Mouse (Mus musculus): Measurements from ENCODE around the gene Kdm3a.
A peak's percentile ranks its signal among the peaks of the same experiment; 100 is the strongest.

Kdm3a gene

DNA sequence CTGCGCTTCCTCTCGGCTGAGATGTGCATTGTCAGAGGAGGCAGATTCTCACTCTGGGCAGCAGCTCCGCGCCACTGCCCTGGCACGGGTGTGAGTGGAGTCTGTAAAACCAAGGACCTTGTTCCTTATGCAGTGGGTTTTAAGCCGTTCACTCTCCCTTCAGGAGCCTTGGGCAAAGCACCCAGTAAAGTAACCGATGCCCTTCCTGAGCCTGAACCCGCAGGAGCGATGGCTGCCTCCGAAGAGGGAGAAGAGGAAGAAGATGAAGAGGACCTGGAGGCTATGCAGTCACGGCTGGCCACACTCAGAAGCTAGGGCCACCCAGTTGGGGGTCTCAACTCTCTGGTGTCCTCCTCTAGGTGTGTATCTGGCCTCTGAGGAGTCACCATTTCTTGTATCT is 53.3 kb downstream of the Kdm3a start:
- DNase-seq (ENCODE audit: low spot score), result no peak

DNA sequence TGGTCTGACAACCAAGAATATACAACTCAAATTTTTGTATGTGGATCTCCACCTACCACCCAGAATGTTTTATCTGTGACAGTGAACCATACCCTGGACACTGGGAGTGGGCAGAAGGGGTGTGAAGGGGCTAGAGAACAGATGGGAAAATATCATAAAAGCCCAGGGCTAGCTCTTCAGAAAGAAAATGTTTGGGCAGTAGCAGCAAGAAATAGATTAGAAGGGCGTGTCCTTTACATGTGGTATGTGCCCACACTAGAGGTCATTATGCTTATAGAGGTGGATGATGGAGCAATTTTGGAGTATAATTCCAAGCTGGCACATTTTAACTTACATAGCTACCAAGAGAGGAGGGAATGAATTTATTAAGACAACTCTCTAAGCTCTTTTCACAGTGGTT is 57.4 kb downstream of the Kdm3a start:
- DNase-seq (ENCODE audit: low spot score), result no peak

DNA sequence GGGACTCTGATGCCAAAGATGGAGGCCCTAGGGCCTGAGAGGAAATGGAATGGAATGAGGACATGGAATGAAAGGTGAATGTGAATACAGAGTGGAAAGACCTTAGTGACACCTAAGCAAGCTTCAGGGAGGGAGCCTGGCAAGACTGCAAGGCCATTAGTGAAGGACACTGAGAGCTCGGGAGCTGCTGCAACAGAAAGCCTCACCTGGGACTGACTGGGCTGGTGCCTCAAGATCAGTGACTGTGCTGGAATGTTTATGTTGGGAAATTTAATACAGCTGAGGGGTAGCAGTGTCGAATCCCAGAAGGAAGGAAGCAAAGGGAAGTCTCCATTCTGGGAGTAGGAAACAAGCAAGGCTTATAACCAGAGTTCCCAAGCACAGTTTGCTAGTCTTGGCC is 63.8 kb downstream of the Kdm3a start:
- no peak for DNase-seq (ENCODE audit: low spot score)

DNA sequence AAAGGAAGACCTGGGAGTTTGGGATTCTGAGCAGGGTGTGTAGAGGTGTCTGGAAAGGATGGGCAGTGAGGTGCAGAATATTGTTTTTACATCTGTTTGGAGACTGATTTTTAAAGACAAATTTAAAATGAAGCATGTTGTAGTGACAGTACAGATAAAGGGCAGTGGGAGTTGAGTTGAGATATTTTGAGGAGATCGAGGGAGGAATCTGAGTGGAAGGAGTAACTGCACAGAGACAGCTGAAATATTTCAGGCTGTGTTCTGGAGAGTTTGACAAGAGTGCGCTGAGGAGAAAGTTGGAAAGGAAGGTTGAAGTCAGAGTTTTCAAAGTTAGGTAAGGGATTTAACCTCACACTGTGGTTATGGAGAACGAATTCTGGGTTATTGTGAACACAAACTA is 64.2 kb downstream of the Kdm3a start:
- no peak for DNase-seq (ENCODE audit: low spot score)

DNA sequence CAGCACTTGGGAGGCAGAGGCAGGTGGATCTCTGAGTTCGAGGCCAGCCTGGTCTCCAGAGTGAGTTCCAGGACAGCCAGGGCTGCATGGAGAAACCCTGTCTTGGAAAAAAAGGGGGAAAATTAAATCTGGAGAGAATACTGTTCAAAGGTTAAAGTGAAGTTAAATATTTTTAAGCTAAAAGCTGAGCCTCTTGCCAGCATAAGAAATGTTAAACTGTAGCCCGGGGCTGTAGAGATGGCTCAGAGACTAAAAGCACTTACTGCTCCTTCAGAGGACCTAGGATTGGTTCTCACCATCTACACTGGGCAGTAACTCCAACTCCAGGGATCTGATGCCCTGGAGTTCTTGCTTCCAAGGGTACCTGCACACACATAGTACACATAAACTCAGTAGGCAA is 76.0 kb downstream of the Kdm3a start:
- DNase-seq (ENCODE audit: low spot score), result no peak

DNA sequence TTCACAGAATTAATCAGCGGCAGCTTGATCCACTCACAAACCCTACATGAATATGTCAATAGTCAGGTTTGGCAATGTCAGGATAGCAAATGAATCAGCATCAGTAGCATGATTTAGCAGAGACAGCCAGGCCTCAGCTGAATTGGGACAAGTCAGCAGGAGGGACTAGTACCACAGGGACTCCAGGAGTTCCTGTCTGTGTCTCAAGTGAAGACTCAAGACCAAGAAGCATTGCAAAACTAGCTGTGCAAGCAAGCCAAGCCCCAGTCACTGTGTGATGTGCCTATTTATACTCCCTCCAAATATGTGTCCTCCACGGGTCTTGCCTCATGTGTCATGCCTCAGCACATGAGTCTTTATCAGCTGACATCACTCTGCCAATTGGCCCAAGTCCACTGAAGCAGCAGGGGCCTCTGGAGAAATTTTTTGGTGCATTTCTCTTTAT is 77.3 kb downstream of the Kdm3a start:
- no peak for DNase-seq (ENCODE audit: low spot score)

DNA sequence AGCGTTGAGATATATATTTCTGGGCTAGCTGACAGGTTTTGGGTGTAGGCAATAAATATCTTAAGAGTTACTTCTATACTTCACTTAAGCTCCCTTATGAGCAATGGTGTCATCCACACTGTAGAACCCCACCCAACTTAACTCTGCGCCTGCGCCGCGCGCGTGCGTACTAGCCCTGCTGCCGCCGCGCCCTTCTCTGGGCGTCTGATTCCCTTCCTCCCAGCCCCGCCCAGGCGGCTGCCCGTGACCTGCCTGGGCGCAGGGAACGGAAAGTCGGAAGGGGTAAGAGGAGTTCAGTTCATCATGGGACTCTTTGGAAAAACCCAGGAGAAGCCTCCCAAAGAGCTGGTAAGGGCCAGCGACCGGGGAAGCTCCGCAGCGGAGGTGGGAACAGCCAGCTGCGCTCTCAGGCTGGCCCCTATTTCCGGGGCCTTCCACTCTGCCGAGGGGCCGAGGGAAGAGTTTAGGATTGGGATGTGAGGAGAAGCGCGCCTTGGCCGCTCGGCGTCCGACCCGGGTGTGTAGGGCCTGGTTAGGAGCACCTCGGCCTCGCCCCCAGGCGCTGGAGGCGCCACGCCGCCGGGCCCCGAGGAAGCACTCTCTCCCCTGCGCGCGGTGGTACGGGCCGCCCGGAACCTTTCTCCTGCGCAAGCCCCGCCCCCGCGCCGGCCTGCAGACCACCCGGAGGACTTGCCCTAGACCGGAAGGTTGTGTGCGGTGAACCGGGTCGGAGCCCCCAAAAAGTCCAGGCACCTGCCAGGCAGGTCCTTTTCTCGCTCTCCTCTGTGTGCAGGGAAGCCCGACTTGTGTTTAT is 88.9 kb downstream of the Kdm3a start, which contains the start of gene Chmp3:
TSS of gene Chmp3 (plus strand) at position 112 of the 814 bp plus-strand sequence.
- peak; percentile 98 for DNase-seq (ENCODE audit: low spot score)

Data from testis, postnatal 10 days (tissue).